Mouse (Mus musculus) CH12.LX (cell line): ENCODE measurements around the gene Nol3.

ENCODE experiments used
- CTCF ChIP-seq, 2 experiments: IDR thresholded peaks in 1 of 2; conservative IDR thresholded peaks in 1 of 2; 2 replicates each; pipeline ENCODE4 v1.5.1; 2011 to 2012; ENCODE audit warnings: low read depth in 2 of 2, low read length in 2 of 2, improper control_type of control experiment in 1 of 2, inconsistent platforms in 1 of 2, mild to moderate bottlenecking in 1 of 2, moderate library complexity in 1 of 2
- EP300 ChIP-seq: IDR thresholded peaks from 2 replicates; pipeline ENCODE4 v1.6.1; 2011; ENCODE audit warnings: low read length, improper control_type of control experiment
- NELFE ChIP-seq: IDR thresholded peaks from 2 replicates; pipeline ENCODE4 v1.6.1; 2011; ENCODE audit warnings: low read depth, low read length, improper control_type of control experiment
- POLR2A ChIP-seq: IDR thresholded peaks from 2 replicates; pipeline ENCODE4 v1.6.1; 2011; ENCODE audit warnings: low read depth, mild to moderate bottlenecking, improper control_type of control experiment, low read length
- TCF12 ChIP-seq: IDR thresholded peaks from 2 replicates; pipeline ENCODE4 v1.6.1; 2014; ENCODE audit warnings: low read depth, mild to moderate bottlenecking, inconsistent platforms, low read length, improper control_type of control experiment
- USF1 ChIP-seq: IDR thresholded peaks from 2 replicates; pipeline ENCODE4 v1.6.1; 2014; ENCODE audit warnings: low read depth, mild to moderate bottlenecking, inconsistent platforms, low read length, improper control_type of control experiment
- USF2 ChIP-seq: conservative IDR thresholded peaks from 2 replicates; pipeline ENCODE4 v1.6.1; 2011; ENCODE audit warnings: low read depth, low read length, improper control_type of control experiment
- ZMIZ1 ChIP-seq: IDR thresholded peaks from 2 replicates; pipeline ENCODE4 v1.6.1; 2012; ENCODE audit warnings: low read depth, mild to moderate bottlenecking, inconsistent platforms, low read length, improper control_type of control experiment
- ZNF384 ChIP-seq: IDR thresholded peaks from 2 replicates; pipeline ENCODE4 v1.6.1; 2012; ENCODE audit warnings: low read depth, low read length, improper control_type of control experiment, inconsistent platforms

- TF ChIP-seq POLR2A (no peak), NELFE (no peak), ZNF384 (no peak), EP300 (no peak), USF2 (no peak), CTCF (conservative IDR thresholded peaks at IDR 0.05 in 1 of 2, IDR thresholded peaks at IDR 0.05 in 1 of 2; ENCODE audit: low read depth in 2 of 2, low read length in 2 of 2) (no peak; a peak in 1 of 4 replicates), ZMIZ1 (no peak), TCF12 (no peak), USF1 (no peak)
These were observed 35.8 kb downstream of the Nol3 start for GRCm38 (mm10) chr8:105311718-105312117.
